9 mouse cellular contexts compared by ENCODE assay signal in the genomic region with DNA sequence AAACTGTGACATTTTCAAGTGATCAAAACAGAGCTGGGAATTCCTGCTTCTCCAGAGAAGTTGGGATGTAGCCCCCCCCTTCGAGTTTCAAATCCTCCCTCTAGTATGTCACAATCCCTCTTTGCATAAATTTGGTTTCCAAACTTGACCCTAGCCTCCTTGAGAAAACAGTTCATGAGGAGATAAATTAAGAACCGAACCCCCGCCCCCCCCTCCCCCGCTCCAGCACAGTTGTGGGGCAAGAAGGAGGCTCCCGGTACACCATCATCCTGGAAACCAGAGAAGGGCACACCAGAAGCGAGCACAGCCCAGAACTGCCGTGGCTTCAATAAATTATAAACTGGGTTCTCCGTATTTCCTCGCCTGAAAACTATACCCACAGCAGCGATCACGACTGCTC.
DNase-seq lines count a peak whose midpoint lies in the region; ATAC-seq lines count a peak whose summit lies in the region.
"Had no signal": no experiment of that assay in that cellular context is flagged by ENCODE, and none has a peak within 500 bp of the region (broad histone marks: within the 10 kb centered on the region; RNA-seq: fewer than 3 reads in every experiment).

No protein-coding gene starts in this region.

- no peaks in the 10 kb centered on the region for H3K27me3 ChIP-seq in heart, embryonic 16.5 days (ENCODE audit: control insufficient read depth, insufficient read depth, low read length)
- H3K27me3 ChIP-seq in hindbrain, embryonic 14.5 days (ENCODE audit: control insufficient read depth, insufficient read depth, low read length), result no peaks in the 10 kb centered on the region
- no peaks in the 10 kb centered on the region for H3K27me3 ChIP-seq in midbrain, embryonic 14.5 days (ENCODE audit: control insufficient read depth, insufficient read depth, low read length)
- H3K27me3 ChIP-seq: Patski had no signal

- peak overlapping the region; percentile 70 for H3K27ac ChIP-seq in heart, embryonic 16.5 days (ENCODE audit: low read length)
- peak overlapping the region; percentile 77 for H3K27ac ChIP-seq in brown adipose tissue, adult 24 weeks (replicated peaks; ENCODE audit: low read depth, low read length)
- peak overlapping the region; percentile 86 for H3K27ac ChIP-seq in hindbrain, embryonic 14.5 days
- H3K27ac ChIP-seq in midbrain, embryonic 14.5 days (replicated peaks; ENCODE audit: low read depth, low read length), result peak overlapping the region; percentile 87

- H3K9ac ChIP-seq in heart, embryonic 16.5 days (ENCODE audit: low read length), result peak overlapping the region; percentile 60
- H3K9ac ChIP-seq in hindbrain, embryonic 14.5 days, result peak overlapping the region; percentile 42; the same call in 1 of the 2 replicates
- no peak overlapping the region for H3K9ac ChIP-seq in midbrain, embryonic 14.5 days (replicated peaks; ENCODE audit: low read length)

- H3K4me2 ChIP-seq in heart, embryonic 16.5 days (ENCODE audit: low read depth, low read length), result peak overlapping the region; percentile 91
- peak overlapping the region; percentile 51 for H3K4me2 ChIP-seq in hindbrain, embryonic 14.5 days (replicated peaks)
- peak overlapping the region; percentile 58 for H3K4me2 ChIP-seq in midbrain, embryonic 14.5 days (ENCODE audit: low read length)

- H3K36me3 ChIP-seq in heart, embryonic 16.5 days (ENCODE audit: control insufficient read depth, insufficient read depth), result no peaks in the 10 kb centered on the region
- H3K36me3 ChIP-seq in hindbrain, embryonic 14.5 days (replicated peaks; ENCODE audit: control insufficient read depth, insufficient read depth), result no peaks in the 10 kb centered on the region
- H3K36me3 ChIP-seq in midbrain, embryonic 14.5 days (ENCODE audit: control insufficient read depth, insufficient read depth, low read length), result no peaks in the 10 kb centered on the region

- no peaks in the 10 kb centered on the region for H3K9me3 ChIP-seq in heart, embryonic 16.5 days (replicated peaks; ENCODE audit: control insufficient read depth, low read length)
- no peaks in the 10 kb centered on the region for H3K9me3 ChIP-seq in hindbrain, embryonic 14.5 days (ENCODE audit: control insufficient read depth, low read length)
- H3K9me3 ChIP-seq in midbrain, embryonic 14.5 days (ENCODE audit: control insufficient read depth, low read length), result no peaks in the 10 kb centered on the region

- ATAC-seq in heart, embryonic 16.5 days (replicated peaks; ENCODE audit: extremely low read depth, insufficient read depth, low FRiP score), result no peak
- ATAC-seq in hindbrain, embryonic 14.5 days (ENCODE audit: low FRiP score), result no peak
- ATAC-seq in midbrain, embryonic 14.5 days (ENCODE audit: low FRiP score, low TSS enrichment), result no peak
- ATAC-seq: Patski had no signal

- WGBS in heart, embryonic 16.5 days, result 2% methylated on average over 11 of the region's 11 CpGs
- WGBS in hindbrain, embryonic 14.5 days, result 2% methylated on average over 11 of the region's 11 CpGs
- WGBS in midbrain, embryonic 14.5 days, result 3% methylated on average over 11 of the region's 11 CpGs

- peak overlapping the region; percentile 58 for H3K4me3 ChIP-seq in heart, embryonic 16.5 days (ENCODE audit: low read length)
- peak overlapping the region; percentile 47 for H3K4me3 ChIP-seq in brown adipose tissue, adult 24 weeks (ENCODE audit: insufficient read depth, low read depth, low read length)
- H3K4me3 ChIP-seq in hindbrain, embryonic 14.5 days (replicated peaks; ENCODE audit: low read length), result peak overlapping the region; percentile 22
- H3K4me3 ChIP-seq in midbrain, embryonic 14.5 days (replicated peaks; ENCODE audit: low read depth, low read length), result peak overlapping the region; percentile 20; the same call in 1 of the 2 replicates

- no peak for DNase-seq in heart, postnatal 4 days
- no peak for DNase-seq in hindbrain, embryonic 14.5 days (ENCODE audit: low spot score)
- no peak for DNase-seq in midbrain, embryonic 14.5 days
- no peak for DNase-seq in frontal cortex, postnatal 25 days (ENCODE audit: low spot score in 2 of 2)
- DNase-seq in urinary bladder, postnatal 25 days (ENCODE audit: low spot score), result no peak
- DNase-seq in c-Kit-positive CD71-positive TER-119-positive erythroid progenitor cells, embryonic 14.5 days (ENCODE audit: low spot score), result no peak

- peaks cover 42% of the 10 kb centered on the region for H3K4me1 ChIP-seq in heart, embryonic 16.5 days (ENCODE audit: control insufficient read depth, insufficient read depth, low read length)
- H3K4me1 ChIP-seq in brown adipose tissue, adult 24 weeks (ENCODE audit: control insufficient read depth, insufficient read depth, insufficient read length, low read length), result peaks cover 20% of the 10 kb centered on the region
- H3K4me1 ChIP-seq in hindbrain, embryonic 14.5 days (replicated peaks; ENCODE audit: control insufficient read depth, insufficient read depth, low read length), result peaks cover 48% of the 10 kb centered on the region
- peaks cover 55% of the 10 kb centered on the region for H3K4me1 ChIP-seq in midbrain, embryonic 14.5 days (ENCODE audit: control insufficient read depth, insufficient read depth, low read length)
